Mouse (Mus musculus): ENCODE results near the gene Sart3. TPM values are rescaled to one million over a fixed set of nuclear protein-coding genes. Genes with fewer than 3 reads are reported as not detected.

Gene Sart3
- polyA plus RNA-seq, 1 experiment, result 47.5 TPM

DNA sequence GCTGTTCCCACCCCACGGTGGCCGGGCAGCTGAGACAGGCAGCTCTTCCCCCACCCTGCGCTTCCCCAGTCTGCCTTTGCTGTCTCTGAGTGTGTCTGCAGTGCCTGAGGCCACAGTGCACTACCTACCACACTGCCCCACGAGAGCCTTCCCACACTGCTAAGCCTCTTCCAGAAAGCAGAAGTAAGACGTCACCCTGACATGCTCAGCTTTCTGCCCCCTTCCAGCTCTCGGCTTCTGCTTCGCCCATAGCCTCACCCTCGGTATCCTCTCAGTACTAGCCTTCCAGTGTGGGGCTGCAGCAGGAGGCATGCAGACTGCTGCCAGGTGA, 4.6 kb upstream of the Sart3 start:
- TF ChIP-seq POLR2A (IDR thresholded peaks at IDR 0.05; ENCODE audit: control insufficient read depth, extremely low read depth, insufficient read depth, low read length, poor library complexity) (no peak), CTCF (IDR thresholded peaks at IDR 0.05; ENCODE audit: borderline replicate concordance, control insufficient read depth, extremely low read depth, insufficient read depth, low read length, poor library complexity) (no peak)
- Histone ChIP-seq H3K4me3 (ENCODE audit: control insufficient read depth, insufficient read depth, low read length) (no peak overlapping the region), H3K36me3 (ENCODE audit: control insufficient read depth, insufficient read depth, low read length) (no peaks in the 10 kb centered on the region), H3K4me1 (replicated peaks; ENCODE audit: control insufficient read depth, insufficient read depth, low read length) (peaks cover 32% of the 10 kb centered on the region), H3K27me3 (ENCODE audit: control insufficient read depth, insufficient read depth, low read length) (no peaks in the 10 kb centered on the region), H3K27ac (ENCODE audit: control insufficient read depth, insufficient read depth, low read length) (no peak overlapping the region)
- no peak for DNase-seq
- WGBS, result 40% methylated on average over 8 of the region's 8 CpGs

DNA sequence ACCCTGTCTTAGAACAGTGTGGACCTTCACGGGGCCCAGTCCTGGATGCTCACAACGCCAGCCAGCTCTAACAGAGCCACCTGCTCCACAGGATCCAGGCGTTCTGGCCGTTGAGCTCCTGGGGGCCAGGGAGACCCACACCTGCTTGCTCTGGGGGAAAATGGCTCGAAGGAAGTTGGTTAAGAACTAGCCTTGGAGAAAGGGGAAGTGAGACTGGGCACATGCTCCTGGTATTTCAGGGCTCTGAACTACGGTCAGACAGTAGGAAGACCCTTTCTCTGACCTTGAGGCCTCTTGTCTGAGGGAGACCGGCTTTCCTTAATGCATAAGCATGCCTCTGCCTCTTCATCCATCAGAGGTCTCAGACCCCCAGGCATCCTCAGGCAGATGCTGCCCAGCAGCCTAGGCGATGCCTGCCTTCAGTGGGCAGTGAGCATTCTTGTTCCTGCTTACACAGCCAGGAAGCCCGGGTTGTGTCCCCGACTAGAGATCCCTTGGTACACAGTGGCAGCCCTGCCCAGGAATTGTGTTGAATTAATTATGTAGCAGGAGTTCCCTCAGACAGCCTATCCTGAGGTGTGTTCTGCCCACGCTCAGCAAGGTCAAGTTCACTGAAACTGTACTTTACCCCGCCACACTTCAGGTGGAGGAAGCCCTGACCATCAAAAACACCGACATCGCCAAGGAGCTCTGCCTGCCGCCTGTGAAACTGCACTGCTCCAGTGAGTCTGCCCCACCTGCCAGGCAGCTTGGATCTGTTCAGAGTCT, 4.0 kb upstream of the Sart3 start:
- no peak overlapping the region for H3K4me3 ChIP-seq (ENCODE audit: control insufficient read depth, insufficient read depth, low read length)
- DNase-seq, result no peak
- H3K27ac ChIP-seq (ENCODE audit: control insufficient read depth, insufficient read depth, low read length), result peak overlapping the region; percentile 14; the same call in 1 of the 2 replicates
- H3K27me3 ChIP-seq (ENCODE audit: control insufficient read depth, insufficient read depth, low read length), result no peaks in the 10 kb centered on the region
- peaks cover 32% of the 10 kb centered on the region for H3K4me1 ChIP-seq (replicated peaks; ENCODE audit: control insufficient read depth, insufficient read depth, low read length)
- TF ChIP-seq CTCF (IDR thresholded peaks at IDR 0.05; ENCODE audit: borderline replicate concordance, control insufficient read depth, extremely low read depth, insufficient read depth, low read length, poor library complexity) (no peak), POLR2A (IDR thresholded peaks at IDR 0.05; ENCODE audit: control insufficient read depth, extremely low read depth, insufficient read depth, low read length, poor library complexity) (no peak)
- 35% methylated on average over 15 of the region's 15 CpGs for WGBS
- H3K36me3 ChIP-seq (ENCODE audit: control insufficient read depth, insufficient read depth, low read length), result no peaks in the 10 kb centered on the region

DNA sequence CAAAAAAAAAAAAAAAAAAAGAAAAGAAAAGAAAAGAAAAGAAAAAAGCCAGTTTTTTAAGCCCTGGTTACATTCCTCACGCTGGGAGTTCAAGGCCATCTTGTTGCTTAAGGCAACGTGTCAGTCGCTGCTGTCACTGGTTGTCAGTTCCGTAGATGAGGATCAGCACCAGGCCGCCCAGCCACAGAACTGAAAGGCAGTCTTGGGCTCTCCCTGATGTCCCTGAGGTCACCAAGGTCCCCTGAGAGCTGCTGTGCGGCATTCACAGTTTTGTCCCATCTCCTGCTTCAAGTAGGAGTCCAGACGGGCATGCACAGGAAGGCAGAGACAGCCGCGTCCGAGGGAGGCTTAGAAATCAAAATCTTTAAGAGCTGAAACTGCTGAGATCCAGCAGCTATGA, 3.3 kb upstream of the Sart3 start:
- Histone ChIP-seq H3K36me3 (ENCODE audit: control insufficient read depth, insufficient read depth, low read length) (no peaks in the 10 kb centered on the region), H3K27ac (ENCODE audit: control insufficient read depth, insufficient read depth, low read length) (no peak overlapping the region), H3K27me3 (ENCODE audit: control insufficient read depth, insufficient read depth, low read length) (no peaks in the 10 kb centered on the region), H3K4me3 (ENCODE audit: control insufficient read depth, insufficient read depth, low read length) (no peak overlapping the region), H3K4me1 (replicated peaks; ENCODE audit: control insufficient read depth, insufficient read depth, low read length) (peaks cover 34% of the 10 kb centered on the region)
- 92% methylated on average over 10 of the region's 10 CpGs for WGBS
- DNase-seq, result no peak
- no peak for TF ChIP-seq CTCF (IDR thresholded peaks at IDR 0.05; ENCODE audit: borderline replicate concordance, control insufficient read depth, extremely low read depth, insufficient read depth, low read length, poor library complexity)
- no peak for TF ChIP-seq POLR2A (IDR thresholded peaks at IDR 0.05; ENCODE audit: control insufficient read depth, extremely low read depth, insufficient read depth, low read length, poor library complexity)

DNA sequence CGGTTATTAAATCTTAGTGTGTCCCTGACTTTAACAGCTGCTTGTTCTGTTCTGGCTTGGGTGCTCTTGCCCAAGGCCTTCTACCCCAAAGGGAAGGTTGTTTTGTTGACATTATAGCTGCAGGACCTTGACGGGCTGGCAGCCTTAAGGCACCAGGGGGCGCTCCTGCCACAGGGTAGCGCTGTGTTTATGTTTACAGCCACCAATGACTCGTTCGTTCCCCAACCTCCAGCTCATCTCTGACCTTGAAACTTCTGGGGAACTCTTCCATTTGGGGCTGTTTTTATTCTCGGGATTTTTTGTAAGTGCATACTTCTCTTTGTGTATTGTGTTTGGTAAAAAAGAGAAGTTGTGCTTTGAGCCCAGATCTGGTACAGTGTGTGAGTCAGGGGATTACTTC, 1.4 kb upstream of the Sart3 start:
- Histone ChIP-seq H3K4me1 (replicated peaks; ENCODE audit: control insufficient read depth, insufficient read depth, low read length) (peaks cover 40% of the 10 kb centered on the region), H3K4me3 (ENCODE audit: control insufficient read depth, insufficient read depth, low read length) (peak overlapping the region; percentile 72; the same call in 1 of the 2 replicates), H3K27ac (ENCODE audit: control insufficient read depth, insufficient read depth, low read length) (no peak overlapping the region), H3K27me3 (ENCODE audit: control insufficient read depth, insufficient read depth, low read length) (no peaks in the 10 kb centered on the region), H3K36me3 (ENCODE audit: control insufficient read depth, insufficient read depth, low read length) (no peaks in the 10 kb centered on the region)
- DNase-seq, result peak; percentile 91
- TF ChIP-seq POLR2A (IDR thresholded peaks at IDR 0.05; ENCODE audit: control insufficient read depth, extremely low read depth, insufficient read depth, low read length, poor library complexity) (no peak), CTCF (IDR thresholded peaks at IDR 0.05; ENCODE audit: borderline replicate concordance, control insufficient read depth, extremely low read depth, insufficient read depth, low read length, poor library complexity) (peak; percentile 91)
- WGBS, result under 1% methylated on average over 7 of the region's 7 CpGs

DNA sequence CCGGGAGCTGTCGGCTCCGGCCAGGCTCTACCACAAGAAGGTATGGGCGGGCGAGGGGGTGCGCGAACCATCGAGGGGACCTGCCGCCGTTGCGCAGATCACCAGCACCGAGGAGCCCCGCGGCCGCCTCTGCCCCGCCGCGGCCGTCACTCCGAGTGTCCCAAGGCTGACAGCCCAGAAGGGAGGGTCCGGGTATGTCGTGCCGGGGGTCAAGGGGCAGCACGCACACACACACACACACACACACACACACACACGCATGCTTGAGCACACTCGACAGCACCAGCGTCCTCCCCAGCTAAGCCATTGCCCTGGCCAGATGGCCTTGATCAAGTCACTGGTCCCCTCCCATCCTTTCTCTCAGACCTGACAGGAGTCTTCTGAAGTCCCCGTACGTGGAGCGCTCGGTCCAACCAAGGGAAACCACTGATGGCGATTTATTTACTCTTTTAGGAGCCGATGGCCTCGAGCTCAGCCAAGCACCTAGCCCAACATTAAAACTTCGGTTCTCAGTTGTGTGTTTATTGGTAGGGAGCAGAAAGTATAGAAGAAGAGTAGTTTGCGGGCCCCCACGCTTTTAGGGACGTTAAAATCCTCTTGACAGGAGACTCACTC, 702 bp upstream of the Sart3 start:
- peak overlapping the region; percentile 72 for H3K4me3 ChIP-seq (ENCODE audit: control insufficient read depth, insufficient read depth, low read length)
- TF ChIP-seq CTCF (IDR thresholded peaks at IDR 0.05; ENCODE audit: borderline replicate concordance, control insufficient read depth, extremely low read depth, insufficient read depth, low read length, poor library complexity) (peak; percentile 9; the same call in 1 of the 2 replicates), POLR2A (IDR thresholded peaks at IDR 0.05; ENCODE audit: control insufficient read depth, extremely low read depth, insufficient read depth, low read length, poor library complexity) (no peak)
- H3K27me3 ChIP-seq (ENCODE audit: control insufficient read depth, insufficient read depth, low read length), result no peaks in the 10 kb centered on the region
- under 1% methylated on average over 38 of the region's 38 CpGs for WGBS
- DNase-seq, result no peak
- H3K27ac ChIP-seq (ENCODE audit: control insufficient read depth, insufficient read depth, low read length), result no peak overlapping the region
- H3K36me3 ChIP-seq (ENCODE audit: control insufficient read depth, insufficient read depth, low read length), result no peaks in the 10 kb centered on the region
- peaks cover 34% of the 10 kb centered on the region for H3K4me1 ChIP-seq (replicated peaks; ENCODE audit: control insufficient read depth, insufficient read depth, low read length)

DNA sequence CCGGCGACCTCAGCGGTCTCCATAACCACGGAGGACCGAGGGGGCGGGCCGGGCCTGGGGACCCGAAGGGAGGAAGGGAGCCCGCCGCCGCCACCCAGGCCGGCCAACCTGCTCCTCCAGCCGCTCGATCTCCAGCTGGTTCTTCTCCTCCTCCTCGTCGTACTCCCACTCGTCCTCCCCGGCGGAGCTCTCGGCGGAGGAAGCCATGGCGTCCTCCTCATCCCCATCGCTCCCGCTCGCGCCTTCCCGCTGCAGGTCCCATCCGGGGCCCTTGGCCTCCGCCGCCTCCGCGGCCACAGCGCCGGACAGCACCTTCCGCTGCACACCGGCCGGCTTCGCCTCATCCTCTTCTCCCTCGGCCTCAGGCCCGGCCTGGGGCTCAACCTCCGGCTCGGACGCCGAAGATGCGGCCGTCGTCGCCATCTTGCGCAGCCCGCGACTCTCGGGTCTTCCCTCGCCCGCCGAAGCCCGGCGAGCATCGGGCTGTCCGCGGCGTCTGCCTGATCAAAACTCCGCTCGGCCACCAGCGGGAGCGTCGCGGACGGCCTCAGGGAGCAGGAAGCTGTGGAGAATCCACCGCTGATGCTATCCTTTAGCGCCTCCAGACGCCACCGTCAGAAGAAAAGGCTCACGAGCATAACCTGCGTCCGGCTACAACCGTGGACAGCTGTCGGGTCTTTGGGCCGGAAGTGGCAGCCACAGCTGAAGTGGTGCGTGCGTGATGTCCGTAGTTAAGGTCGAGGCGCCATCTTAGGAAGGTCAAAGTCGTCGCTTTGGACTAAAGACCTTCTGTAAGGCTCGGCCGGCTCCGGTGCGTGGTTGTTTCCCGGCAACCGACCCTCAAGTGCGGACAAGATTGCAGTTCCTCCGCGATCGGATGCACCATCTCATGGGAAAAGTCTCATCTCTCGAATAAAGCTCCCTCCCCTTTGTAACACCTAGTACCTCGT, 822 bp downstream of the Sart3 start:
- WGBS, result under 1% methylated on average over 96 of the region's 97 CpGs
- no peaks in the 10 kb centered on the region for H3K36me3 ChIP-seq (ENCODE audit: control insufficient read depth, insufficient read depth, low read length)
- peak overlapping the region; percentile 67 for H3K27ac ChIP-seq (ENCODE audit: control insufficient read depth, insufficient read depth, low read length)

More for the DNA sequence above, 822 bp downstream of the Sart3 start:
- TF ChIP-seq POLR2A (IDR thresholded peaks at IDR 0.05; ENCODE audit: control insufficient read depth, extremely low read depth, insufficient read depth, low read length, poor library complexity), result peak; percentile 73; the same call in 1 of the 2 replicates
- 0 out of 2 replicates have a peak, but pooled peaks have one; percentile 15 for TF ChIP-seq CTCF (IDR thresholded peaks at IDR 0.05; ENCODE audit: borderline replicate concordance, control insufficient read depth, extremely low read depth, insufficient read depth, low read length, poor library complexity)
- peaks cover 22% of the 10 kb centered on the region for H3K4me1 ChIP-seq (replicated peaks; ENCODE audit: control insufficient read depth, insufficient read depth, low read length)
- peak; percentile 80 for DNase-seq
- H3K4me3 ChIP-seq (ENCODE audit: control insufficient read depth, insufficient read depth, low read length), result peak overlapping the region; percentile 73
- no peaks in the 10 kb centered on the region for H3K27me3 ChIP-seq (ENCODE audit: control insufficient read depth, insufficient read depth, low read length)
